Mouse (Mus musculus): ENCODE measurements at regions not wholly inside any gene's neighbourhood (a gene's known extent, or its start where the extent isn't known, plus 50 kb on each side); places are given as distances from the start of the nearest gene placed in this dataset.

- DNase-seq (ENCODE audit: low spot score in 2 of 2) = no peak
Observed at GRCm38 (mm10) chr4:31469803-31470202, 494.1 kb upstream of the Map3k7 start.

- DNase-seq (ENCODE audit: low spot score in 2 of 2) = no peak
Observed at GRCm38 (mm10) chr4:31492535-31492934, 471.4 kb upstream of the Map3k7 start.

- DNase-seq (ENCODE audit: low spot score in 2 of 2) = no peak
Observed at GRCm38 (mm10) chr4:31493087-31493511, 470.8 kb upstream of the Map3k7 start.

- no peak for DNase-seq (ENCODE audit: low spot score in 2 of 2)
Observed at GRCm38 (mm10) chr4:31499888-31500287, 464.0 kb upstream of the Map3k7 start.

- no peak for DNase-seq (ENCODE audit: low spot score in 2 of 2)
Observed at GRCm38 (mm10) chr4:31500432-31500831, 463.5 kb upstream of the Map3k7 start.

- DNase-seq (ENCODE audit: low spot score in 2 of 2) = peak in 1 of 2 experiments; percentile 19
Observed at GRCm38 (mm10) chr4:31525638-31526207, 438.2 kb upstream of the Map3k7 start.

- no peak for DNase-seq (ENCODE audit: low spot score in 2 of 2)
Observed at GRCm38 (mm10) chr4:31536811-31537210, 427.1 kb upstream of the Map3k7 start.

- DNase-seq (ENCODE audit: low spot score in 2 of 2) = no peak
Observed at GRCm38 (mm10) chr4:31553780-31554394, 410.0 kb upstream of the Map3k7 start.

- no peak for DNase-seq (ENCODE audit: low spot score in 2 of 2)
Observed at GRCm38 (mm10) chr4:31555077-31555476, 408.8 kb upstream of the Map3k7 start.

GRCm38 (mm10) chr4:31557261-31557660, 406.6 kb upstream of the Map3k7 start:
- DNase-seq (ENCODE audit: low spot score in 2 of 2) = no peak

- no peak for DNase-seq (ENCODE audit: low spot score in 2 of 2)
Observed at GRCm38 (mm10) chr4:31560305-31560704, 403.6 kb upstream of the Map3k7 start.

- no peak for DNase-seq (ENCODE audit: low spot score in 2 of 2)
Observed at GRCm38 (mm10) chr4:31561183-31561582, 402.7 kb upstream of the Map3k7 start.

GRCm38 (mm10) chr4:31561823-31562222, 402.1 kb upstream of the Map3k7 start:
- DNase-seq (ENCODE audit: low spot score in 2 of 2) = peak; percentile 4 to 61

- no peak for DNase-seq (ENCODE audit: low spot score in 2 of 2)
Observed at GRCm38 (mm10) chr4:31566158-31566557, 397.7 kb upstream of the Map3k7 start.

GRCm38 (mm10) chr4:31566834-31567233, 397.1 kb upstream of the Map3k7 start:
- no peak for DNase-seq (ENCODE audit: low spot score in 2 of 2)

GRCm38 (mm10) chr4:31569687-31570086, 394.2 kb upstream of the Map3k7 start:
- DNase-seq (ENCODE audit: low spot score in 2 of 2) = no peak

GRCm38 (mm10) chr4:31576982-31577579, 386.8 kb upstream of the Map3k7 start:
- no peak for DNase-seq (ENCODE audit: low spot score in 2 of 2)

- DNase-seq (ENCODE audit: low spot score in 2 of 2) = no peak
Observed at GRCm38 (mm10) chr4:31583495-31583894, 380.4 kb upstream of the Map3k7 start.

- peak; percentile 26 to 49 for DNase-seq (ENCODE audit: low spot score in 2 of 2)
Observed at GRCm38 (mm10) chr4:31584171-31584570, 379.7 kb upstream of the Map3k7 start.

GRCm38 (mm10) chr4:31594089-31594488, 369.8 kb upstream of the Map3k7 start:
- DNase-seq (ENCODE audit: low spot score in 2 of 2) = no peak

- peak in 1 of 2 experiments; percentile 9 for DNase-seq (ENCODE audit: low spot score in 2 of 2)
Observed at GRCm38 (mm10) chr4:31601536-31601935, 362.4 kb upstream of the Map3k7 start.

- no peak for DNase-seq (ENCODE audit: low spot score in 2 of 2)
Observed at GRCm38 (mm10) chr4:31603776-31604175, 360.1 kb upstream of the Map3k7 start.

GRCm38 (mm10) chr4:31608811-31609210, 355.1 kb upstream of the Map3k7 start:
- peak in 1 of 2 experiments; percentile 11 for DNase-seq (ENCODE audit: low spot score in 2 of 2)
